Mouse (Mus musculus): Measurements from ENCODE around the gene 7530416G11Rik. TPM values are rescaled to one million over a fixed set of nuclear protein-coding genes. Genes with fewer than 3 reads are reported as not detected.

7530416G11Rik gene
- not detected in 2 replicates for polyA plus RNA-seq (2021; fragmentation: Nextera tagmentation)
- long read RNA-seq, experiment 1: 0 reads
- long read RNA-seq, experiment 2: 0 reads

DNA sequence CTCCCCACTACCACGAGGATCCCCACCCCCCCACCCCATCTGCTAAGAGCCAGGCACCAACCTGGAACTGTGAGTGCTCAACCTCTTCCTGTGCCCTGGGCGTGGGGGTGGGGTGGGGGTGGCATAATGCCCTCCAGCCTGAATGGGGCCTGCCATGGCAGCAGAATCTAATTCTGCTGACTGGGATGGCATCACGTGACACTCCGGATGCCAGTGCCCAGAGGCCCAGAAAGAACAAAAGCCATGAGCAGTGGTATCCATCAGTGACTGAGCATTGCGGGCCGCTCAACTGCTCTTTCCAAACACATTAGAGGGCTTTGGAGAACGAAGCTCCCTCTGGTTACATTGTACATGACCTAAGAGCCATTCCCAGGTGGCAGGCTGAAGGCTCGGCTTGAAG is at the start of gene 7530416G11Rik:
Gene 7530416G11Rik, minus strand, starts transcription at position 101 of the 400 bp plus-strand sequence.

Other genes with a start within 250 kb of the 7530416G11Rik start
- gene Atxn10, start 167.0 kb downstream of the 7530416G11Rik start, polyA plus RNA-seq (2021; fragmentation: Nextera tagmentation): 266 and 278 TPM in 2 replicates
- 12.9 and 17.6 TPM in 2 replicates for gene Wnt7b, start 79.2 kb upstream of the 7530416G11Rik start, polyA plus RNA-seq (2021; fragmentation: Nextera tagmentation)
- 2.2 and 3.7 TPM in 2 replicates for gene Ppara, start 231.8 kb upstream of the 7530416G11Rik start, polyA plus RNA-seq (2021; fragmentation: Nextera tagmentation)